Mouse (Mus musculus) macrophage (primary cell): ENCODE results near the gene Ifnar1. TPM values are rescaled to one million over a fixed set of nuclear protein-coding genes. Genes with fewer than 3 reads are reported as not detected.

Source experiments
- H3K27ac ChIP-seq: fragments of 350-480 bp; formaldehyde crosslinking; 2 replicates; pipeline ENCODE4 v1.9.0; 2021
- H3K36me3 ChIP-seq: fragments of 350-480 bp; formaldehyde crosslinking; 2 replicates; pipeline ENCODE4 v1.9.0; 2021; ENCODE audit errors: inconsistent target
- H3K4me3 ChIP-seq: fragments of 350-480 bp; formaldehyde crosslinking; 2 replicates; pipeline ENCODE4 v1.9.0; 2021; ENCODE audit errors: inconsistent target
- H3K79me2 ChIP-seq: fragments of 350-480 bp; formaldehyde crosslinking; 2 replicates; pipeline ENCODE4 v1.9.0; 2021; ENCODE audit errors: inconsistent target
- WGBS: methylation state at CpG from one replicate; pipeline ENCODE4 v1.1.7; 2026; ENCODE audit warnings: inconsistent platforms; ENCODE audit not compliant: missing documents; 5-methylcytosine and 5-hydroxymethylcytosine counted together
- polyA plus RNA-seq: library from polyadenylated mRNA; stranded (reverse); fragments of 250-400 nt; gene quantifications from 3 replicates; pipeline ENCODE4 v1.2.4, GENCODE M21; 2018; ENCODE audit warnings: inconsistent platforms

The Ifnar1 gene
- polyA plus RNA-seq, 1 experiment from 2014 or later, result 104 TPM

DNA sequence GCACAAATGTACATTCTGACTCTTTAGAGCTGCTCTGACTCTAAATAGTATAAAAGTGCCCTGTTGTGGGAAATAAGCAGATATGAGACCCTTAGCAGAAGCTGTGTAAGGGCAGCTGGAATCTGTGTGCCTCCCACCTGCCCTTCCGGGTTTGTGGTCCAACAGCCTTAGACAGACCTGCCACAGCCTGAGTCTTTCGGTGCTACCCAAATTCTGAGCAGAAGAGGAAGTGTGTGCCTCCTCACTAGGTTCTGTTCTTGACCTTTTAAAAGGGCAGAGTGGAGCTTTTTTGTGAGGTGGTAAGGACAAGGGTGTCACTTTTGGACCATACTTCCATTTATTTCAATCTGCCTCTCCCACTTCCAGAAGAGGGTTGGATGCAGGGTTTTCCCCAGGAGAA, 33.1 kb upstream of the Ifnar1 start:
- 0% methylated on average over 2 of the region's 2 CpGs for WGBS
- Histone ChIP-seq H3K27ac (peak overlapping the region; percentile 86), H3K4me3 (no peak overlapping the region), H3K36me3 (no peaks in the 10 kb centered on the region), H3K79me2 (no peaks in the 10 kb centered on the region)

DNA sequence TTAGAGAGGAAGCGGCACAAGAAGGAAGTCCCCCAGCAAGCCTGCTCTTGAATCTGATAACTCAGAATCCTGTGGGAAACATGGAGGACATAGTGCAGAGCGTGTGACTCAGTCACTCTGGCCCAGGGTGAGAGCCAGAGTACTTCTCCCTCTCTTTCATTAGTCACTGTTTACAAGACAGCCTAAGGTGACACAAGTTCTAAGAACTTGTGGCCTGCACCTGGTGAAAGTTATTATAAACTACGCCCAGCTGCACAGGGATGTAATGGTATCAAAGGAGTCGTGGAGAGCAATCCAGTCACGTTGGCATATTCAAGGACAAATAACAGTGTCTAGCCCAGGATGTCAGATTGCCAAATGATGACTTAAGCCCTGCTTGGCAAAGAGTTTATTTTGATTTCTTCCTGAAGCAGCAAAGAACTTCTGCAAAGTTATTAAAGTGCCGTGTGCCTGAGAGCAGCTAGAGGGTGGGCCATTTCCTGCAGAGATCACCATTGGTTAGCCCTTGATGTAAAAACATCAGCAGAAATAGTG, 32.6 kb upstream of the Ifnar1 start:
- Histone ChIP-seq H3K4me3 (no peak overlapping the region), H3K79me2 (no peaks in the 10 kb centered on the region), H3K27ac (peak overlapping the region; percentile 86), H3K36me3 (no peaks in the 10 kb centered on the region)
- WGBS, result 5% methylated on average over 6 of the region's 6 CpGs

GRCm38 (mm10) chr16:91455868-91456267, 29.2 kb upstream of the Ifnar1 start:
- Histone ChIP-seq H3K36me3 (no peaks in the 10 kb centered on the region), H3K79me2 (no peaks in the 10 kb centered on the region), H3K4me3 (no peak overlapping the region), H3K27ac (peak overlapping the region; percentile 80)
- 4% methylated on average over 4 of the region's 4 CpGs for WGBS

DNA sequence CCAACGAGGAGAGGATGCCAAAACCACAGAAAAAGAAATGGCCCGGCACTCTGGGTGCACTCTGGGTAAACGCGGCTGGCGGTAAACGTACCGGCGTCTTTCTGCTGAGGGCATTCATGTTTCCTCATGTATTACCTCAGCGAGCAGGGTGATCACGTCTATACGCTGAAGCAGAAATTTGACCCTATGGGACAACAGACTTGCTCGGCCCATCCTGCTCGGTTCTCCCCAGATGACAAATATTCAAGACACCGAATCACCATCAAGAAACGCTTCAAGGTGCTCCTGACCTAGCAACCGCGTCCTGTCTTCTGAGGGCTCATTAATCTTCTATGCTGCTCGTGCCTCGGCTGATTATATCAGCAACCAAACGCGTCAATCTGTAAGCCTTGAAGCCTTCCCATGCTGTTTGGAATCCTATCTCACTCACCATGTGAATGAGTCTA, 26.7 kb upstream of the Ifnar1 start:
- Histone ChIP-seq H3K36me3 (no peaks in the 10 kb centered on the region), H3K27ac (no peak overlapping the region), H3K4me3 (no peak overlapping the region), H3K79me2 (no peaks in the 10 kb centered on the region)
- 78% methylated on average over 21 of the region's 21 CpGs for WGBS

GRCm38 (mm10) chr16:91458976-91459375, 26.1 kb upstream of the Ifnar1 start:
- Histone ChIP-seq H3K79me2 (no peaks in the 10 kb centered on the region), H3K4me3 (no peak overlapping the region), H3K27ac (no peak overlapping the region), H3K36me3 (no peaks in the 10 kb centered on the region)
- 94% methylated on average over 2 of the region's 5 CpGs for WGBS

DNA sequence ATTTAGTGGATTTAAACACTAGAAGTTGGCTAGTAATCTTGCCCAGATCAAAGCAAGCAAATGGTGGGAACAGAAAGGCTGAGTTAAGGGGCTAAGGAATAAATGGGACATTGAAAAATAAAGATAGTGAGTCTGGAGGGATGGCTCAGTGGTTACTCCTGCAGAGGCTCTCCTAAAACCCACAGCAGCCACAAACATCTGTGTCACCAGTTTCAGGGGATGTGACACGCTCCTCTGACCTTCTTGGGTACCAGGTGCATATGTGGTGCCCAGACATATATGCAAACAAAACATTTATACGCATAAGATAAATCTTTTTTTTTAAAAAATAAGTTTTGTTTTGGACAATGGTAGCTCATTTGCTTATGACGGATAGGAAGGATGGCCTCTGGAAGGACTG, 25.6 kb upstream of the Ifnar1 start:
- no peak overlapping the region for H3K4me3 ChIP-seq
- H3K27ac ChIP-seq, result 0 out of 2 replicates have a peak overlapping the region, but pooled peaks have one; percentile 96
- WGBS, result 92% methylated on average over 3 of the region's 3 CpGs
- no peaks in the 10 kb centered on the region for H3K79me2 ChIP-seq
- H3K36me3 ChIP-seq, result no peaks in the 10 kb centered on the region

GRCm38 (mm10) chr16:91459841-91460370, 25.1 kb upstream of the Ifnar1 start:
- Histone ChIP-seq H3K4me3 (no peak overlapping the region), H3K36me3 (no peaks in the 10 kb centered on the region), H3K79me2 (no peaks in the 10 kb centered on the region), H3K27ac (peak overlapping the region; percentile 96)
- WGBS, result 77% methylated on average over 10 of the region's 11 CpGs

- peak overlapping the region; percentile 10 for H3K4me3 ChIP-seq
- peaks cover 11% of the 10 kb centered on the region for H3K79me2 ChIP-seq
- WGBS, result 1% methylated on average over 11 of the region's 11 CpGs
- peak overlapping the region; percentile 96 for H3K27ac ChIP-seq
- H3K36me3 ChIP-seq, result no peaks in the 10 kb centered on the region
Measured at GRCm38 (mm10) chr16:91461066-91461638, 23.9 kb upstream of the Ifnar1 start.

GRCm38 (mm10) chr16:91461773-91462181, 23.3 kb upstream of the Ifnar1 start:
- 11% methylated on average over 9 of the region's 9 CpGs for WGBS
- Histone ChIP-seq H3K79me2 (peaks cover 17% of the 10 kb centered on the region), H3K27ac (peak overlapping the region; percentile 96), H3K36me3 (no peaks in the 10 kb centered on the region), H3K4me3 (no peak overlapping the region; the same call in 1 of the 2 replicates)

GRCm38 (mm10) chr16:91462644-91463043, 22.4 kb upstream of the Ifnar1 start:
- Histone ChIP-seq H3K27ac (peak overlapping the region; percentile 96), H3K4me3 (no peak overlapping the region), H3K79me2 (peaks cover 26% of the 10 kb centered on the region), H3K36me3 (no peaks in the 10 kb centered on the region)
- WGBS, result 82% methylated on average over 3 of the region's 3 CpGs

DNA sequence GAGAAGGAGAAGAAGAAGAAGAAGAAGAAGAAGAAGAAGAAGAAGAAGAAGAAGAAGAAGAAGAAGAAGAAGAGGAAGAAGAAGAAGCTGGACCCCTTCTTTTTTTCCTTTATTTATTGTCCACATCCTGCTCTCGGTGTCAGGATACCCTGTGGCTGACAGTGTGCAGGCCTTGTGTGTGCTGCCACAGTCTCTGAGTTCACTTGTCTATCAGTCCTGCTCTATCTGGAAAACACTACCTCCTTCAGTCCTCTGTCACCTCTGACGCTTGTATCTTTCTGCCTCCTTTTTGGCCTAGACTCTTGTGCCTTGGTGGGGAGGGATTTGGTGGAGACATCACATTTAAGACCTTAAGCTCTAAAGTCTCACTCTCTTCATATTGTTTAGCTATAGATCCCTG, 21.6 kb upstream of the Ifnar1 start:
- 55% methylated on average over 2 of the region's 2 CpGs for WGBS
- Histone ChIP-seq H3K4me3 (no peak overlapping the region), H3K27ac (peak overlapping the region; percentile 96), H3K36me3 (no peaks in the 10 kb centered on the region), H3K79me2 (peaks cover 33% of the 10 kb centered on the region)

GRCm38 (mm10) chr16:91463836-91464400, 21.1 kb upstream of the Ifnar1 start:
- 54% methylated on average over 4 of the region's 4 CpGs for WGBS
- no peaks in the 10 kb centered on the region for H3K36me3 ChIP-seq
- peak overlapping the region; percentile 66 for H3K4me3 ChIP-seq
- H3K79me2 ChIP-seq, result peaks cover 36% of the 10 kb centered on the region
- H3K27ac ChIP-seq, result peak overlapping the region; percentile 96

- 3% methylated on average over 44 of the region's 44 CpGs for WGBS
- Histone ChIP-seq H3K36me3 (no peaks in the 10 kb centered on the region), H3K4me3 (peak overlapping the region; percentile 66), H3K27ac (peak overlapping the region; percentile 96), H3K79me2 (peaks cover 36% of the 10 kb centered on the region)
Measured at GRCm38 (mm10) chr16:91464594-91465504, 20.2 kb upstream of the Ifnar1 start.

- H3K27ac ChIP-seq, result peak overlapping the region; percentile 96
- peaks cover 36% of the 10 kb centered on the region for H3K79me2 ChIP-seq
- H3K36me3 ChIP-seq, result no peaks in the 10 kb centered on the region
- H3K4me3 ChIP-seq, result peak overlapping the region; percentile 66
- 55% methylated on average over 12 of the region's 13 CpGs for WGBS
Measured at GRCm38 (mm10) chr16:91465505-91466240, 19.4 kb upstream of the Ifnar1 start.
